Mouse (Mus musculus): ENCODE results near the gene Cep112.

GRCm38 (mm10) chr11:108753361-108754240 lies 328.6 kb downstream of the Cep112 start:
- no peak for TF ChIP-seq FLI1 (IDR thresholded peaks at IDR 0.05; ENCODE audit: low read length)
- no peak for TF ChIP-seq GATA1 (IDR thresholded peaks at IDR 0.05; ENCODE audit: borderline replicate concordance, low read length)

All from megakaryocyte, embryonic 14.5 days (primary cell).